Mouse (Mus musculus): ENCODE data around the gene Gpr34. TPM values are rescaled to one million over a fixed set of nuclear protein-coding genes. Genes with fewer than 3 reads are reported as not detected.

Gene Gpr34
- total RNA-seq (2021) = 10 to 100 TPM; 14.3 to 14.6 TPM

DNA sequence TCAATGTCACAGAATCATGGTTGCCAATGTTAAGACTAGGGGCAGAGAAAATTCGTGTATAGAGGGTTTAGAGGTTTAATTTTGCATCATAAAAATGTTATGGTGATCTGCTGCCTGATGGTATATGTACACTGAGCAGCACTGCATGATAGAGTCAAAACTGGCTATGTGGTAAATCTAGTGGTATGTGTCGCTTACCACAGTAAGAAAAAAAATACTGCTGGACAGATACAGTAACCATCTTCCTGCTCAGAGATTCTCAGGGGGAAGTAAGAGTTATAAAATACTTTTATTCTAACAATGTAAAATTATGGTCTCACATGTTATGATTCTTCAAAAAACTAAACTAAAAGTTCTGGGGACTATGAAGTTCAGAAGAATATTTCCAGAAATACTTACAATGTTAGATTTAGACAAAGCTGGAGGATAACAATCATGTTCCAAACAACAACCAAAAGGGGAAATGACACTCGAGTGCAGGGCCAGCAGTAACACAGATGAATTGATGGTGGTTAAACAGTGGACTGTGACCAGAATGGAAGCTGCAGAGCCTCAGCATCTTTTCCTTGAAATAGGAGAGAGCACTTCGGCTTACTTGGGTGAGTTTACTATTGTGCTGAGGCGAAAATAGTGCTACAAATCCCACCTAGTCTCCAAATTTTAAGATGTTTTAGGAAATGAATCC, at the start of gene Gpr34:
Gene Gpr34 (plus strand): TSS at position 491 of the 685 bp plus-strand sequence.
- DNase-seq (ENCODE audit: extremely low spot score in 1 of 2, low spot score in 1 of 2) = no peak

GRCm38 (mm10) chrX:13599373-13599772, 32.5 kb upstream of the Gpr34 start:
- DNase-seq (ENCODE audit: extremely low spot score in 1 of 2, low spot score in 1 of 2) = no peak

- no peak for DNase-seq (ENCODE audit: extremely low spot score in 1 of 2, low spot score in 1 of 2)
Measured at GRCm38 (mm10) chrX:13599966-13600365, 31.9 kb upstream of the Gpr34 start.

GRCm38 (mm10) chrX:13606741-13607140, 25.1 kb upstream of the Gpr34 start:
- no peak for DNase-seq (ENCODE audit: extremely low spot score in 1 of 2, low spot score in 1 of 2)

- no peak for DNase-seq (ENCODE audit: extremely low spot score in 1 of 2, low spot score in 1 of 2)
Measured at GRCm38 (mm10) chrX:13607752-13608151, 24.1 kb upstream of the Gpr34 start.

GRCm38 (mm10) chrX:13611114-13611513, 20.8 kb upstream of the Gpr34 start:
- DNase-seq (ENCODE audit: extremely low spot score in 1 of 2, low spot score in 1 of 2) = no peak

DNA sequence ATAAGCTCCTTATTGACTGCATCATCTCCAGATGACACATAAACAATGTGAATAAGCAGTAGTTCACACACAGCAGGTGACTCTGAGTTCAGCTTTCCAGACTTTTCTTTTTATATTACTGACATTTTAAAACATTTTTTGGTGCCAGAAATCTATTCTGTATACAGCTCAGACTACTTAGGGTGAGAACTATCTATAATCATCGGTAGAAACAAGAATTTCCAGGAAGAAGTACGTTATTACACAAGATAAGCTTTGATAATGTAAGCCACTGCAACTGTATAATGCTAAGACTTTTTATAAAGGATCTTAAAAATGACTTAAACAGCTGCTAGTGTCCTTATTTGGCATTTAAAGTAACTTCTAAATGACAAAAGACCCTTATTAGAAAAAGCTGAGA, 19.8 kb upstream of the Gpr34 start:
- no peak for DNase-seq (ENCODE audit: extremely low spot score in 1 of 2, low spot score in 1 of 2)

DNA sequence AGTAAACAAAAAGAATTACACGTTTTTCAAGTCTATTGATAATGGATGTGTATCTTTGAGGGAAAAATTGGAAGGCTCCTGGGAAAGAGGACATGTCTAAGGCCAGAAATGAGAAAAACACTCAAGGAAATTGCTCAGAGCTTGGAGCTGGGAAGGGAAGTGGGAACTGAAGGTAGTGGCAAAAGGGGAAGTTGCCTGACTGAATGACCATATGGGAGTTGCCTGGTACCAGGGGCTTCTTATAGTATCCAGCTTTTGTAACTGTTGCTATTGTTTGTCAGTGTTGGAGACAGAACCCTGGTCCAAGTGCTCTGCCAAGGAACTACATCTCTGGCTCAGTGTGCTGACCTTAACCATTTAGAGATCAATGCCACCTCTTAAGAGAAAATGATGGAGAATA, 15.2 kb upstream of the Gpr34 start:
- DNase-seq (ENCODE audit: extremely low spot score in 1 of 2, low spot score in 1 of 2) = no peak

GRCm38 (mm10) chrX:13617294-13617693, 14.6 kb upstream of the Gpr34 start:
- DNase-seq (ENCODE audit: extremely low spot score in 1 of 2, low spot score in 1 of 2) = no peak

- no peak for DNase-seq (ENCODE audit: extremely low spot score in 1 of 2, low spot score in 1 of 2)
Measured at GRCm38 (mm10) chrX:13618476-13618875, 13.4 kb upstream of the Gpr34 start.

GRCm38 (mm10) chrX:13621473-13621872, 10.4 kb upstream of the Gpr34 start:
- no peak for DNase-seq (ENCODE audit: extremely low spot score in 1 of 2, low spot score in 1 of 2)

- DNase-seq (ENCODE audit: extremely low spot score in 1 of 2, low spot score in 1 of 2) = no peak
Measured at GRCm38 (mm10) chrX:13622654-13623053, 9.2 kb upstream of the Gpr34 start.

DNA sequence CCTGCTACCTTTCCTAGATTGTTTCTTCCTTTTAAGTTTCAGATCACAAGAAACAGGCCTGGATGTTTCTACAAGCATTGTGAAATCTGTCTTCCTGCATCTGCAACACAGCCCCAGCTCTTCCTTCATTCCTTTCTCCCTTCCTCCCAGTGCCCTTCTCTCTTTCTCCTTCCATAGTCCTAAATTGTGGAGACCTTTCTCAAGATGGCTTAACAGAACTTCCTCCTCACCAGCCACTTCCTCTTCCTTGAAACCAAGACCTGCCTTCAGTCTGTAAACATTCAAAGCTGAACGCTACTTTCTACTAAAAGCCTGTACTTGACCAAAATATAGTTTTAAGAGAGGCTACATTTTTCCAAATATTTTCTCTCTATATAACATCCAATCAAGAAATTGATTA, 4.5 kb downstream of the Gpr34 start:
- DNase-seq (ENCODE audit: extremely low spot score in 1 of 2, low spot score in 1 of 2) = no peak

DNA sequence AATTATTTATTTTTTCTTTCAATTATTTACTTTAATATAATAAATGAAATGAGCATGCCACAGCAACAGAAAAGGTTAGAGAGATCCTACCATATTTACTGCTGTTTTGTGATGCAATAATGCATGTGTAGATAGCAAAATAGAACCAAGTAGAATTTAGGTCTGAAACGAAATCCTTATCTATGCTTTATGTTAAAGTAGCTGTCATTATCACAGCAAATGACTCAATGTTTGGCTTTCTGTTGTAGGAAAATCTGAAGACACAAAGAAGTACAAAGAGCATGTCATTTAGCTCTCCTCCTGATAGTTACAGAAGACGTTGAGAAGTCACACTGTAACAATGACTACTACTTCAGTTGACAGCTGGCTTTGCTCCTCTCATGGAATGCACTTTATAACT, 7.0 kb downstream of the Gpr34 start:
- DNase-seq (ENCODE audit: extremely low spot score in 1 of 2, low spot score in 1 of 2) = no peak

GRCm38 (mm10) chrX:13651889-13652288, 20.0 kb downstream of the Gpr34 start:
- DNase-seq (ENCODE audit: extremely low spot score in 1 of 2, low spot score in 1 of 2) = no peak

GRCm38 (mm10) chrX:13652291-13652690, 20.4 kb downstream of the Gpr34 start:
- no peak for DNase-seq (ENCODE audit: extremely low spot score in 1 of 2, low spot score in 1 of 2)

GRCm38 (mm10) chrX:13655005-13655421, 23.1 kb downstream of the Gpr34 start:
- DNase-seq (ENCODE audit: extremely low spot score in 1 of 2, low spot score in 1 of 2) = no peak

- DNase-seq (ENCODE audit: extremely low spot score in 1 of 2, low spot score in 1 of 2) = no peak
Measured at GRCm38 (mm10) chrX:13655906-13656305, 24.0 kb downstream of the Gpr34 start.

DNA sequence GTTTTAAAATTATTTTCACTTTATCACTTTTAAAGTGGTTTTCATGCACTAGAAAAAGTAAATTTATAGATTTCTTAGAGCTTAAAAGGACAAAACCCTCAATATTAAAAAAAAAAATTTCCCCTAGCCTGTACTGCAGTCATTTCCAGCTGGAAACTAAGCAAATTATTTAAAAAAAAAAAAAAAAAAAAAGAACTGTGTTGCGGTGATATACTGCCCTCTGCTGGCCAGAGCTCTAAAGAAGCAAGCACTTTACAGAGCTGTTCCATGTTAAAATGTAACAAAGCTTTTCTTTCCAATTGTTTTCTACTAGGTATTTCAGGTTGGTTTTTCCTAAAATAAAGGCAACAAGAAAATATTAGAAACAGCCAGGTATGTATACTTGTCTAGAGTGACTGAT, 24.8 kb downstream of the Gpr34 start:
- peak in 1 of 2 experiments; percentile 77 for DNase-seq (ENCODE audit: extremely low spot score in 1 of 2, low spot score in 1 of 2)

- no peak for DNase-seq (ENCODE audit: extremely low spot score in 1 of 2, low spot score in 1 of 2)
Measured at GRCm38 (mm10) chrX:13658616-13659140, 26.8 kb downstream of the Gpr34 start.

- DNase-seq (ENCODE audit: extremely low spot score in 1 of 2, low spot score in 1 of 2) = no peak
Measured at GRCm38 (mm10) chrX:13659201-13659890, 27.5 kb downstream of the Gpr34 start.

GRCm38 (mm10) chrX:13661063-13661462, 29.2 kb downstream of the Gpr34 start, which contains the start of gene Gpr82:
Gene Gpr82 (plus strand): TSS chrX:13661363.
- DNase-seq (ENCODE audit: extremely low spot score in 1 of 2, low spot score in 1 of 2) = no peak

Measured in layer of hippocampus, postnatal 25 days (tissue).